Mouse (Mus musculus): Measurements from ENCODE around the gene Phykpl. TPM values are rescaled to one million over a fixed set of nuclear protein-coding genes. Genes with fewer than 3 reads are reported as not detected.

Phykpl gene
- total RNA-seq, 2 experiments from 2014 or later: 18.9 to 21.7 TPM

DNA sequence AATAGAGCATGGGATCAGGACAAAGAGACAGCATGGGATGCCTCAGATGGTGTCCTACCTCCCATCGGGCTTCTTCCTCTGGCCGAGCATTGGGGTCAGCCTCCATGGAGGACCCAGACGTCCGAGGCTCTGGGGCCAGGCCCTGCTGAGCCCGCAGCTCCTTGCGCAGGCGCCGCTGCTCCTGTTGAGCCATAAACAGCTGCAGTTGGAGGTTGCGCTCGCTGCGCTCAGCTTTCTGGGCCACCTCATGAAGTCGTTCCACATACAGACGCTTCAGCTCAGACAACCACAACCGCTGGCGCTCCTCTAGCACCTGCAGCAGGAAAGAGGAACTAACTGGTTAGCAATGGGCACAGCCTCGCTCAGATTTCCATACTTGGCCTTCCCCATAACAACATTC is 59.7 kb downstream of the Phykpl start:
- DNase-seq: no peak

DNA sequence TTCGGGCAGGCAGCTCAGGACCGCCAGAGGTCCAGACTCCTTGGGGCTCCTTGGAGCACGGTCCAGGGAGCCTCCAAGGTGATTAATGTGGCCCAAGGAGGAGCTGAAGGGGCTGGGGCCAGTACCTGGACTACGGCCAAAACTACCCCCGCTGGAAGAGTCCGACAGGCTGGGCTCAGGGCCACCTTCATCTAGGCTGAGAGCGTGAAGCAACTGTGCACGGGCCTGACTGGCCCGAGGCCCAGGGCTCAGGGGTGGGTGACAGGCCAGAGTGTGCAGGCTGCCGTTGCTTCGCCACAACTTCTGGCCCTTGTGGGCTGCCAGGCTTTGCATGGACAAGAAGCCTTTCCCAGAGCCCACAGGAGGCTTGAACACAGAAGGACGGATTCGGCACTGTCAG is 60.7 kb downstream of the Phykpl start:
- peak; percentile 35 for DNase-seq

DNA sequence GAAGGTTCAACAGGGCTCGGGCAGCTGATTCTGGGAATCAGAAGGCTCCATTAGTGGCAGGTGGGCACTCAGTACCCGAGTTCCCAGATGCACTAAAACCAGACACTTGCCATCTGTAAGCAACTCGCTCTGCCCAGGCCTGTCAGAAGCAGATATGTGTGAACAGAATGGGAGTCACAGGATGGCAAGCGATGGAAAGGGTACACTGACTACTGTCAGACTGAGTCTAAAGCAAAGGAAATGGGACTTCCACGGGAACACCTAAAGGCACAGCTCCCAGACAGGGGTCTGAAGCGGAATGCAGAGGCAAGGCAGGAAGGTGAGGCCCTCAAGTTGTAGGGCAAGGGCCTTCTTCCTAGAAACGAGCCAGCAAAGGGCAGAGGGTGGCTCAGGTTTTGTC is 61.7 kb downstream of the Phykpl start:
- DNase-seq: no peak

DNA sequence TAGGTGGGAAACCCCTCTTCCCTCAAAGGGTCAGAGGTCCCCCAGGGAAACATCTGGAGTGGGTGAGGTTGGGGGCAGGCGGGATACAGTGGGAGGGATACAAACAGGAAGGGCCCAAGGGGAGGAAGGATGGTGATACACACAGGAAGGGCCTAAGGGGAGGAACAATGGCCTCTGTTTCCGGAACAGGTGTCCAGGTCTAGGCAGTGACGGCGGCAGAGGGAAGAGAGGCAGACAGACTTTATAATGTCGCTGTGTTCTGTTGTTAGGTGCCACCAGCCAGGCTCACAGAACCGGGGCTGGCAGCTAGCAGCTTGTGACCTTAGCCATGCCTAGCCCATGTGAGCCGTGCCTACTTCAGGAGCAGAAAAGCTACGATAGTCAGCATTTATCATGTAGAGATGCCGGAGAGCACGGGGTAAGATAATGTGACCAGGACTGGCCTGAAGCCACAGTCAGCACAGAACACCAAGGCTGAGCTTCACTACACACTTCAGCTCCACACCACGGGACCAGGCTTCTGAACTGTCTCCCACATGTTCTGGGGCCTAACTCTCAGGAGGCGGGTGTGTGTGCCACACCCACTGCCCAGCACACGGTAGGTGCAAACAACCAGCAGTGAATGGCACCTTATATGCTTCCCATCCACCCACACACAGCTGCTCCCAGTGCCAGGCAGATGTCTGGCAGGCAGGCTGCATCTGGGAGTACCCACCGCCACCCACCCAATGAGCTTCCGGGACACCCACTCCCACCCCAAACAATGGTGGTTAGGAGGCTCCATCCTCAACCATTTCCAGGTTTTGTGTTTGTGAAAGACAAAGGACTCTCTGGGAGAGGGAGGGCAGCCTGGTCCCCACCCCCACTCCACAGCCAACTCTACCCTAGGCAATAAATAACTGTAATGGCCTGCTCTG is 62.5 kb downstream of the Phykpl start:
- no peak for DNase-seq

DNA sequence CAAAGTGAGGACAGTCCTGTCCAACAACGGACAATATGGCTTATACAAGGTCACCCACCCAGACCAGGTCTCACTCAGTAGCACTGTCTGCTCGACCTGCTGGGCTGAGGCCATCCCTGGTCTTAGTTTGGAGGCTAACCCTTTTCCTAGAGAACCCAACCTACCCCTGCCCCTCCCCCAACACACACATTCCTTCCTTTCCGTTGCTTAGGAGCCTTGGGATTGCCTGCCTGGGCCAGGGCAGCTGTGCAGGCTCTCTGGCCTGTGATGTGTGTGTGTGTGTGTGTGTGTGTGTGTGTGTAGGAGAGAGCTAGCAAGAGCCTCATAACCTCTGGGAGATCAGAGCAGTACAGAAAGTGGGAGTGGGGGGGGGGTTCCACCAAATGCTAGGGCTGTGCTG is 64.0 kb downstream of the Phykpl start:
- peak; percentile 37 for DNase-seq

DNA sequence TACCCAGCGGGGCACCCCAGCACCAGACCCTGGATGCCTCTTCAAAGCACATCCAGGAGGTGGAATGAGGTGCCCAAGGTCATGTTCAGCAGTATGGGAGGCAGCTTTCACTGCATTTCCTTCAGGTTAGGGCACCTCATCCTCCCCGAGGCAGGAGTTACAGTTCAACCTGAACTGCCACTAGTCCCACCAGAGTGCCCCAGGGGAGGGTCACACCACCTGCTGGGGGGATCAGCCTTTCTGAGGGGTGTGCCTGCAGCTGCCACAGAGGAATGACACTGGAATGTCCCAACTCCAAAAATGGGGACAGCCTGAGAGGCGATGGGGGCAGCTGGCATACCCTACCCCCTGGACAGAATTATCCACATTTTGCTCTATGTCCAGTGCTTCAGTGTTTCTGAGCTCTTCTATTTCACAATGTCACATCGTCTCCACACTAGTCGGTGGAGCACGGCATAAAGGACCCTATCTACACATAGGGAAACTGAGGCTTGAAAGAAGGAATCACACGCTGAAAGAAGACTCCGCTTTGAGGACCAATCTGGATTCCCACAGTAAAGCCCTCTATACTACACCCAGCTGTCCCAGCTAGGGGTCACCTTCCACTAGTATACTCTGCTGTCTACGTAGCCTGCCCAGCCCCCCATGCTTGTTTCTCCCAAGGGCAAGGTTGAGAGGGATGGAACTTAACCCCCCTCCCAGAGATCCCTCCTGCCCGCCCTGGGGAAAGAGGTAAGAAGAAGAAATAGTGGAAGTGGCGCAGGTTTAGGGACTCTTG is 64.7 kb downstream of the Phykpl start:
- no peak for DNase-seq

DNA sequence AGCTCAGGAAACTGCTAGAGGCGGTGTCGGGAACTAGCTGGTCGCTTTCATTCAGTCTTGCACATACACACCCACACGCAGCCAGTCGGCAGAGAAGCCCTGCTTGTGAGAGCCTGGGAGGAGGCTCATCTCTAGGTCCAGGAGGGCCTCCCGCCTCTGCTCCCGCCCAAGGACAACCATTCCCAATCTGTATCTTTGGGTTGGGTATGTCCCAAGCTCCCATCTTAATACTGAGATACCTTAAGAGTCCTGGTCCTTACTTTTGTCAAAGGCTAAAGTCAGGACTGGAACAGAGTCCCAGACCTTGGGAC is 65.3 kb downstream of the Phykpl start:
- no peak for DNase-seq

DNA sequence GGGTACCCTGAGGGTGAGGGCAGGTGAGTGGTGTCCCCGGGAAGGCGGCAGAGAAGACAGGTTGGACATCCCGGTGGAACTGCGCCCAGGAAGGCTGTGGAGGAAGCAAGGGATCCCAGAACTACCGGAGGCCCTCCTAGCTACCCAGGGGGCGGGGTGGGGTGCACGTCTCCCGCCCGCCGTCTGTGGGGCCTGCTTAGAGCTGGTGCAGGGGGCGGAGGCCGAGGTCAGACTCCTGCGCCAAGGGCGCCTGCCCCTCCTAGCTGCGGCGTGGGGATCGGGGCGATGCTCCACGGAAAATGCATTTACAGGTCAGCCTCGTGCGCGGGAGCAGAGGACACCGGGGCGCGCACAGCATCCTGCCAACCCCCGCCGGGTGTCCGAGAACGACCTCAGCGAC is 65.7 kb downstream of the Phykpl start:
- peak; percentile 39 for DNase-seq

DNA sequence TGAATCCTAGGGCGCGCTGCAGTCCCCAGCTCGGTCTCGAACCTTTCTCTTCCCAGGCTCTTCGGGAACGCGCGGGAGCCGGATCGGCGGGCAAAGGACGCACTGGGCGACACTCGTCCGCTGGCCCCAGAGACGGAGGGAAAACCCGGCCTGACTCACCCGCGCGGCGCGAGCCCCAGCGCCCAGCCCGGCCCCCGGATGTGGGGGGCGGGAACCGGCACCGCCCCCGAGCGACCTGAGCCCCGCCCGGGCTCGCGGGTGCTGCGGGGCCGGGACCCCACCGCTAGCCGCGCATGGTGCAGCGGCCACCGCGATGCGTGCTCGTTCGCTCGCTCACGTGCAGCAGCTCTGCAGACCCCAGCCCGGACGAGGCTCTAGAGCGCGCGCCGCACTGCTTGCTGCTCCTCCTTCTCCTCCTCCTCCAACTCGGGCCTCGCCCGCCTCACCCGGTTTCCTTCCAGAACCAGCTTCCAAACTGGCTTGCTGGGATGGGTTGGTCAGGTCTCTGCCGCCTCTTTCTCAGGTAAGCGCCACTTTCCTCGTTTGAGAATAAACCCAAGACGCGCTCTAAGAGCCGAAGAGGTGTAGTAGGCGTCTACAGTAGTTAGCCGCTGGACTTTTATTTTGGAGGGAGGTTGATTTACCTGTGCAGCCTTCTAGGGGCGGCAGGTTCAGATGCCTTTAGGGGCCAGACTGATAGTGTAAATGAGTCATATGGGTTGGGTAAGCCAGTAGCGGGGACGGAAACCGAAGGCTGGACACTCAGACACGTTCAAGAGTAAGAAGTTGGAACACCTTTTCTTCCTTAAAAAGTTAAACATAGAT is 66.3 kb downstream of the Phykpl start, which contains the start of the genes N4bp3 and D930048N14Rik:
Gene N4bp3 (minus strand): TSS at position 152 of the 825 bp plus-strand sequence.
Gene D930048N14Rik (plus strand): TSS at position 264 of the 825 bp plus-strand sequence.
- peak; percentile 72 for DNase-seq

DNA sequence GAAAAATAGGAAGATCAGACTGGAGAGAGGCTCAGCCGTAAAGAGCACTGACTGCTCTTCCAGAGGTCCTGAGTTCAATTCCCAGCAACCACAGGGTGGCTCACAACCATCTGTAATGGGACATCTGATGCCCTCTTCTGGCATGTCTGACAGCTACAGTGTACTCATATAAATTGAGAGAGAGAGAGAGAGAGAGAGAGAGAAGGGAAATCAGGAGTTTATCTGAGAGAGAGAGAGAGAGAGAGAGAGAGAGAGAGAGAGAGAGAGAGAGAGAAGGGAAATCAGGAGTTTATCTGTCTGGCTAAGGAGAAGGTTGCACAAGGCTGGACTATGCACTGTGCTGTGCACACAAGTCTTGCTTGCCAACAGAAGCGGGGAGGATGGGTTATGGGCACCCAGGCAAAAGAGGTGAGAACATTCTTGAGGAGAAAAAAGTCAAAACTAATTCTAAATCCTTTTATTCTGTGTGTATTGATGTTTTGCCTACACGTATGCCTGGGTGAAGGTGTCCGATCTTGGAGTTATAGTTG is 68.4 kb downstream of the Phykpl start:
- no peak for DNase-seq

DNA sequence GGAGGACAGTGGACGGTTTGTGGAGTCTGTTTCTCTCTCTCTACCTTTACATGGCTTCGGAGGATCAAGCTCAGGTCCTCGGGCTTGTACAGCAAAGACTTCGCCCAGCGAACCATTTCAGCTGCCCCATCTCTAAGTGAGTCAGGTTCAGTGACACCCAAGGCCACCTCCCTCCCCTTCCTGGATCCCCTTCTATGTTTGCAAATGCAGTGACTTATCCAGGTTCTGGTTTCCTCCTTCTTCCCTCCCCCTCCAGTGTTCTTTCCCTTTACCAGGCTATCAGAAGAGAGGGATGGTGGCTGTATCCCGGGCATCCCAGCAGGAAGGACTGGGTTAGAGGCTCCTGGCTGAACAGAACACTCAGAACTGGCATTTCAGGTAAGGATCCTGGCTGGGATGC is 69.2 kb downstream of the Phykpl start:
- no peak for DNase-seq

Other genes with a start within 250 kb of the Phykpl start
- 100 to 1,000 TPM; 180 to 186 TPM for gene Hnrnpab, start 22.1 kb downstream of the Phykpl start, total RNA-seq (2021)
- 10 to 100 TPM; 37.4 to 39.1 TPM for gene Nhp2, start 35.0 kb downstream of the Phykpl start, total RNA-seq (2021)
- gene Rmnd5b, start 51.1 kb downstream of the Phykpl start, total RNA-seq (2021): 10 to 100 TPM; 16.2 to 17.9 TPM
- 10 to 100 TPM; 12.2 to 15.7 TPM for gene N4bp3, start 66.1 kb downstream of the Phykpl start, total RNA-seq (2021)
- gene D930048N14Rik, start 66.2 kb downstream of the Phykpl start, total RNA-seq (2021): 1 to 10 TPM in 1 of 2 experiments, under 1 TPM in 1; 0.52 to 1.1 TPM
- gene 0610009B22Rik, start 104.1 kb downstream of the Phykpl start, total RNA-seq (2021): 10 to 100 TPM; 29.0 to 30.5 TPM
- 10 to 100 TPM; 21.7 to 24.0 TPM for gene Sec24a, start 178.9 kb downstream of the Phykpl start, total RNA-seq (2021)
- gene Sar1b, start 178.9 kb downstream of the Phykpl start, total RNA-seq (2021): 100 to 1,000 TPM; 119 to 133 TPM